Mouse (Mus musculus) embryonic facial prominence, embryonic 15.5 days (tissue): ENCODE results near the gene Abhd12b. TPM values are rescaled to one million over a fixed set of nuclear protein-coding genes. Genes with fewer than 3 reads are reported as not detected.

ENCODE experiments used
- ATAC-seq: fragments of 200-750 bp; cut with Nextera tagmentation; 2 replicates; pipeline ENCODE4 v1.8.0; 2017; ENCODE audit warnings: low read depth, moderate TSS enrichment; ENCODE audit not compliant: insufficient number of reproducible peaks, low FRiP score, low TSS enrichment
- H3K27ac ChIP-seq: fragments of 300-500 bp; sonication (generic); replicated peaks from 2 replicates; pipeline ENCODE4 v1.5.1; 2015; ENCODE audit warnings: mild to moderate bottlenecking, inconsistent platforms
- H3K27me3 ChIP-seq: fragments of 300-500 bp; sonication (generic); 2 replicates; pipeline ENCODE4 v1.6.1; 2015; ENCODE audit warnings: inconsistent platforms
- H3K36me3 ChIP-seq: fragments of 300-500 bp; sonication (generic); 2 replicates; pipeline ENCODE4 v1.6.1; 2015; ENCODE audit warnings: mild to moderate bottlenecking, inconsistent platforms
- H3K4me1 ChIP-seq: fragments of 300-500 bp; sonication (generic); 2 replicates; pipeline ENCODE4 v1.6.1; 2015; ENCODE audit warnings: inconsistent platforms
- H3K4me2 ChIP-seq: fragments of 300-500 bp; sonication (generic); replicated peaks from 2 replicates; pipeline ENCODE4 v1.6.1; 2015; ENCODE audit warnings: mild to moderate bottlenecking, inconsistent platforms
- H3K4me3 ChIP-seq: fragments of 300-500 bp; sonication (generic); replicated peaks from 2 replicates; pipeline ENCODE4 v1.5.1; 2015; ENCODE audit warnings: mild to moderate bottlenecking, inconsistent platforms
- H3K9ac ChIP-seq: fragments of 300-500 bp; sonication (generic); 2 replicates; pipeline ENCODE4 v1.6.1; 2015; ENCODE audit warnings: inconsistent platforms
- H3K9me3 ChIP-seq: fragments of 300-500 bp; sonication (generic); replicated peaks from 2 replicates; pipeline ENCODE4 v1.6.1; 2016; ENCODE audit warnings: inconsistent platforms
- WGBS: fragments of 180-500 bp; shearing (Covaris S2); methylation state at CpG from one replicate; pipeline ENCODE4 v1.1.7; 2015; 5-methylcytosine and 5-hydroxymethylcytosine counted together
- polyA plus RNA-seq: library from polyadenylated mRNA; unstranded; fragments of >200 nt; fragmentation: Nextera tagmentation; extraction: Ambion mirVana; gene quantifications from 2 replicates; pipeline ENCODE4 v1.2.1, GENCODE M21; 2015

Gene Abhd12b
- polyA plus RNA-seq: 1.00 and 1.1 TPM in 2 replicates

DNA sequence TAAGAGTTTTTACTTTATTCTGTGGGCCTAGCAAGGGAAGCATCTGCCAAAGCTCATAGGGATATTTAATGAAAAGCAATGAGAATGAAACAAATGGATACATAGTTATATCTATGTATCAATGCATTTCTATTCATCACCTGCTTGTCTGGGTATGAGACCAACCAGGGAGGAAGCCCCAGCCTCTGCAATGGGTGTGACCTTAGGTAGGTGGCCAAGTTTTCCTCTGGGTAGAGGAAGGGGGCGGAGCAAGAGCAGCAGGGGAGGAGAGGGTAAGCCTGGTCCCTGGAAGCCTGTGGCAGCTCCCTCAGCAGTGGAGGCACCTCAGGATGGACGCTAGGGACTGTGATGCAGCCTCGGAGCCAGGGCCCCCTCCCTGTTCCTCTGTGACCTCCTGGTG is at the start of gene Abhd12b:
Gene Abhd12b (plus strand): TSS at position 301 of the 400 bp plus-strand sequence.
- Histone ChIP-seq H3K4me1 (0 out of 2 replicates have a peak, but pooled peaks cover 6% of the 10 kb centered on the region), H3K27ac (no peak within 1 kb of the TSS), H3K9ac (no peak within 1 kb of the TSS), H3K4me2 (no peak within 1 kb of the TSS), H3K9me3 (no peaks in the 10 kb centered on the region), H3K27me3 (no peaks in the 10 kb centered on the region), H3K36me3 (no peaks in the 10 kb centered on the region), H3K4me3 (no peak within 1 kb of the TSS)
- 59% methylated on average over 3 of the region's 3 CpGs for WGBS
- ATAC-seq: no peak

- H3K9me3 ChIP-seq: no peaks in the 10 kb centered on the region
- ATAC-seq: peak; percentile 78
- no peak overlapping the region for H3K4me2 ChIP-seq
- WGBS: 21% methylated on average over 4 of the region's 4 CpGs
- H3K27me3 ChIP-seq: no peaks in the 10 kb centered on the region
- no peak overlapping the region for H3K4me3 ChIP-seq
- no peaks in the 10 kb centered on the region for H3K36me3 ChIP-seq
- peaks cover 42% of the 10 kb centered on the region for H3K4me1 ChIP-seq
- no peak overlapping the region for H3K9ac ChIP-seq
- H3K27ac ChIP-seq: peak overlapping the region; percentile 31
These were observed 49.7 kb upstream of the Abhd12b start for GRCm38 (mm10) chr12:70104199-70104598.

DNA sequence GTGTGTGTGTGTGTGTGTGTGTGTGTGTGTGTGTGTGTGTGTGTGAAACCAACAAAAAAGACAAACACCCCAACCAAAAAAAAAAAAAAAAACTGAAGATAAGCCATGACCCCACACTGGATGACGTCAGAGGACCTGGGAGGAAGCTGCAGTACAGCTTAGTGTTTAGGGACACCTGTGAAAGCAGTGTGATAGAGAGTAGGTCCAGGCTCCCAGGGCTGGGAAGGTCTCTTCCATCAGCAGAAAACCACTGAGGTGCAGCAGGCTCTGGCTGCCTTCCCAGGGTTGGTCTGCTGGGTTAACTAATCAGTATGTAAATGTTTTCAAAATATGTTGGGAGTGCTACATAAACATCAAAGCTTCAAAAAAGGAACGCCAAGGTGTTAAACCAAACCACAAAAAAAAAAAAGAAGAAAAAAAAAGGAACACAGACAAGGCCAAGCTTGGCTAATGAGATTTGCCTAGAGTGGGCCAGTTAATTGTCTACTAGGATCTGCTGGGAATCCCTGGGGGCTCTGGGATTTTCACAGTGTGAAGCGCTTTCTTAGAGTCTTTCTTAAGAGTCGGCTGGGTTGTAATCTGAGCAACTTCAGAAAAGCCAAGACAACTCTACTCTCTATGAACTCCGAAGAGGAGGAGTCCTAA is 49.0 kb upstream of the Abhd12b start:
- H3K4me1 ChIP-seq: peaks cover 44% of the 10 kb centered on the region
- H3K27ac ChIP-seq: peak overlapping the region; percentile 31; the same call in 1 of the 2 replicates
- WGBS: 27% methylated on average over 5 of the region's 5 CpGs

GRCm38 (mm10) chr12:70105885-70106284 is 48.1 kb upstream of the Abhd12b start:
- peak overlapping the region; percentile 44; the same call in 1 of the 2 replicates for H3K27ac ChIP-seq
- 47% methylated on average over 6 of the region's 6 CpGs for WGBS
- H3K27me3 ChIP-seq: no peaks in the 10 kb centered on the region
- no peak for ATAC-seq
- H3K9ac ChIP-seq: no peak overlapping the region
- H3K4me3 ChIP-seq: no peak overlapping the region
- no peak overlapping the region for H3K4me2 ChIP-seq
- no peaks in the 10 kb centered on the region for H3K9me3 ChIP-seq
- H3K36me3 ChIP-seq: no peaks in the 10 kb centered on the region
- H3K4me1 ChIP-seq: peaks cover 54% of the 10 kb centered on the region

More for the DNA sequence above, 49.0 kb upstream of the Abhd12b start:
- Histone ChIP-seq H3K27me3 (no peaks in the 10 kb centered on the region), H3K36me3 (no peaks in the 10 kb centered on the region), H3K4me2 (no peak overlapping the region), H3K4me3 (no peak overlapping the region), H3K9me3 (no peaks in the 10 kb centered on the region), H3K9ac (no peak overlapping the region)
- ATAC-seq: no peak

GRCm38 (mm10) chr12:70106508-70106907 is 47.4 kb upstream of the Abhd12b start:
- Histone ChIP-seq H3K27me3 (no peaks in the 10 kb centered on the region), H3K9ac (no peak overlapping the region), H3K36me3 (no peaks in the 10 kb centered on the region), H3K4me2 (no peak overlapping the region), H3K9me3 (no peaks in the 10 kb centered on the region), H3K27ac (peak overlapping the region; percentile 44; the same call in 1 of the 2 replicates), H3K4me3 (no peak overlapping the region), H3K4me1 (peaks cover 56% of the 10 kb centered on the region)
- WGBS: 50% methylated on average over 9 of the region's 9 CpGs
- no peak for ATAC-seq

GRCm38 (mm10) chr12:70108104-70108503 is 45.8 kb upstream of the Abhd12b start:
- Histone ChIP-seq H3K4me1 (peaks cover 64% of the 10 kb centered on the region), H3K9me3 (no peaks in the 10 kb centered on the region), H3K9ac (no peak overlapping the region), H3K4me3 (no peak overlapping the region), H3K27ac (no peak overlapping the region), H3K4me2 (no peak overlapping the region), H3K36me3 (no peaks in the 10 kb centered on the region), H3K27me3 (0 out of 2 replicates have a peak, but pooled peaks cover 3% of the 10 kb centered on the region)
- no peak for ATAC-seq
- WGBS: 40% methylated on average over 2 of the region's 2 CpGs

DNA sequence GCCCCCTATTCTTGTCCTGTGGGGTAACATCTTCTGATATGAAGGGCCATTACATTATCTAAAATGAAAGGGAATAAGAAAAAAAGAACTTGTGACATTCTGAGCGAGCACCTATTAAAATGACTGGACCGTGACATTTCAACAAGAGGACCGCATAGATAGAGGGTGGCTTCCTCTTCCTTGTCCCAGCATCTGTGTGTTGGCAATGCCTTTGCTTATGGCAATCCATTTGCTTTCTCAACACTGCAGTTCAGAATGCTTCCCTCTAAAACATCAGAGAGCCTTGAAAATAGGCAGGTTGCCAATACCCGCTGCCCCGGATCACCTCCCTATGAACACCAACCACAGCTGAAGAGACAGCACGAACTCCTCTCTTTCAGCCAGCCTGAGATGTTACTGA is 44.0 kb upstream of the Abhd12b start:
- Histone ChIP-seq H3K4me2 (peak overlapping the region; percentile 84), H3K4me1 (peaks cover 55% of the 10 kb centered on the region), H3K9ac (no peak overlapping the region), H3K4me3 (peak overlapping the region; percentile 89), H3K9me3 (no peaks in the 10 kb centered on the region), H3K36me3 (no peaks in the 10 kb centered on the region), H3K27me3 (0 out of 2 replicates have a peak, but pooled peaks cover 3% of the 10 kb centered on the region), H3K27ac (no peak overlapping the region)
- ATAC-seq: no peak
- 50% methylated on average over 6 of the region's 6 CpGs for WGBS

- no peak for ATAC-seq
- H3K9me3 ChIP-seq: no peaks in the 10 kb centered on the region
- peak overlapping the region; percentile 84 for H3K4me2 ChIP-seq
- H3K4me3 ChIP-seq: peak overlapping the region; percentile 89
- H3K27me3 ChIP-seq: 0 out of 2 replicates have a peak, but pooled peaks cover 3% of the 10 kb centered on the region
- peak overlapping the region; percentile 75 for H3K9ac ChIP-seq
- WGBS: 11% methylated on average over 23 of the region's 23 CpGs
- peaks cover 49% of the 10 kb centered on the region for H3K4me1 ChIP-seq
- H3K36me3 ChIP-seq: no peaks in the 10 kb centered on the region
- H3K27ac ChIP-seq: no peak overlapping the region
These were observed 43.4 kb upstream of the Abhd12b start for GRCm38 (mm10) chr12:70110375-70111116.

GRCm38 (mm10) chr12:70111117-70111366 is 42.9 kb upstream of the Abhd12b start:
- 0 out of 2 replicates have a peak, but pooled peaks cover 3% of the 10 kb centered on the region for H3K27me3 ChIP-seq
- ATAC-seq: peak; percentile 41
- WGBS: under 1% methylated on average over 16 of the region's 16 CpGs
- H3K36me3 ChIP-seq: no peaks in the 10 kb centered on the region
- H3K4me3 ChIP-seq: peak overlapping the region; percentile 89
- H3K4me1 ChIP-seq: peaks cover 44% of the 10 kb centered on the region
- H3K9ac ChIP-seq: peak overlapping the region; percentile 75
- H3K27ac ChIP-seq: peak overlapping the region; percentile 87; the same call in 1 of the 2 replicates
- H3K4me2 ChIP-seq: peak overlapping the region; percentile 84
- no peaks in the 10 kb centered on the region for H3K9me3 ChIP-seq

GRCm38 (mm10) chr12:70111367-70112089 is 42.4 kb upstream of the Abhd12b start:
- H3K4me1 ChIP-seq: peaks cover 40% of the 10 kb centered on the region
- peak overlapping the region; percentile 87 for H3K27ac ChIP-seq
- under 1% methylated on average over 101 of the region's 101 CpGs for WGBS
- peak overlapping the region; percentile 84 for H3K4me2 ChIP-seq
- H3K36me3 ChIP-seq: no peaks in the 10 kb centered on the region
- H3K9me3 ChIP-seq: no peaks in the 10 kb centered on the region
- 0 out of 2 replicates have a peak, but pooled peaks cover 3% of the 10 kb centered on the region for H3K27me3 ChIP-seq
- peak overlapping the region; percentile 75 for H3K9ac ChIP-seq
- peak; percentile 86 for ATAC-seq
- peak overlapping the region; percentile 89 for H3K4me3 ChIP-seq

DNA sequence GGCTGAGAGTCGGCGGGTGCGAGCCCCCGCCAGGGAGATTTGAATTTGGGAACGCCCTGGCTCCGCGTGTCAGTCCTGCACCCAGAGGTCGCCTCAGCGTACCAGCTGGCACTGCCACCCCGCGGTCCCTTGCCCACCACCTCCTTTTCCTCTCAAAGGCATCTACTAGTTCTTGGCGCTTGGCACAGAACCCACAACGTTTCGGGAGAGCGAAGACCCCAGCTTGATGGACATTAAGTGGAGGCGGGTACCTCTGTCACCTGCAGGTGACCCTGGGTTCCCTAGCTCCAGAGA is 41.9 kb upstream of the Abhd12b start:
- peaks cover 35% of the 10 kb centered on the region for H3K4me1 ChIP-seq
- H3K9me3 ChIP-seq: no peaks in the 10 kb centered on the region
- H3K27ac ChIP-seq: no peak overlapping the region; the same call in 1 of the 2 replicates
- H3K4me2 ChIP-seq: peak overlapping the region; percentile 84
- no peaks in the 10 kb centered on the region for H3K36me3 ChIP-seq
- peak overlapping the region; percentile 75 for H3K9ac ChIP-seq
- H3K27me3 ChIP-seq: 0 out of 2 replicates have a peak, but pooled peaks cover 3% of the 10 kb centered on the region
- 5% methylated on average over 16 of the region's 16 CpGs for WGBS
- H3K4me3 ChIP-seq: peak overlapping the region; percentile 89
- ATAC-seq: no peak
